In genomic region chr10:37250157-37250556, GRCm38 (mm10) we compare ENCODE assay signal across 11 mouse cellular contexts.
A peak's percentile ranks its signal among the peaks of the same experiment; 100 is the strongest.
DNase-seq lines count a peak whose midpoint lies in the region; ATAC-seq lines count a peak whose summit lies in the region.
"Had no signal": no experiment of that assay in that cellular context is flagged by ENCODE, and none has a peak within 500 bp of the region (broad histone marks: within the 10 kb centered on the region; RNA-seq: fewer than 3 reads in every experiment).

No protein-coding gene starts in this region.

- no peak overlapping the region for H3K9ac ChIP-seq in lung, embryonic 16.5 days (ENCODE audit: low read length)
- no peak overlapping the region for H3K9ac ChIP-seq in intestine, embryonic 16.5 days (ENCODE audit: low read depth, low read length)
- H3K9ac ChIP-seq: forebrain, postnatal 0 days; hindbrain, embryonic 15.5 days had no signal

- DNase-seq in frontal cortex, postnatal 36 days (ENCODE audit: low spot score in 2 of 2), result no peak
- DNase-seq in lung, adult 18-20 months, result no peak
- DNase-seq in mesoderm, embryonic 11.5 days (ENCODE audit: low read depth, low spot score), result peak; percentile 39
- no peak for DNase-seq in right cerebral cortex, adult 2 months (ENCODE audit: low spot score in 2 of 2)
- no peak for DNase-seq in right cerebral cortex, postnatal 25 days
- DNase-seq: cerebellum, adult 18-20 months had no signal

- peaks cover 5% of the 10 kb centered on the region for H3K4me1 ChIP-seq in lung, embryonic 16.5 days (replicated peaks; ENCODE audit: control insufficient read depth, insufficient read depth, low read length)
- H3K4me1 ChIP-seq in intestine, embryonic 16.5 days (ENCODE audit: control insufficient read depth, insufficient read depth, low read length), result peaks cover 13% of the 10 kb centered on the region
- H3K4me1 ChIP-seq: hindbrain, embryonic 15.5 days had no signal

- H3K36me3 ChIP-seq in lung, embryonic 16.5 days (ENCODE audit: control insufficient read depth, insufficient read depth, low read length), result no peaks in the 10 kb centered on the region
- H3K36me3 ChIP-seq in intestine, embryonic 16.5 days (ENCODE audit: control insufficient read depth, insufficient read depth, low read length), result no peaks in the 10 kb centered on the region
- H3K36me3 ChIP-seq: hindbrain, embryonic 15.5 days had no signal

- H3K9me3 ChIP-seq in lung, embryonic 16.5 days (ENCODE audit: control insufficient read depth, low read length), result no peaks in the 10 kb centered on the region
- H3K9me3 ChIP-seq in intestine, embryonic 16.5 days (ENCODE audit: control insufficient read depth, low read length), result no peaks in the 10 kb centered on the region
- H3K9me3 ChIP-seq: hindbrain, embryonic 15.5 days had no signal

- H3K27me3 ChIP-seq in lung, embryonic 16.5 days (ENCODE audit: control insufficient read depth, insufficient read depth, low read depth, low read length), result no peaks in the 10 kb centered on the region
- H3K27me3 ChIP-seq in intestine, embryonic 16.5 days (replicated peaks; ENCODE audit: control insufficient read depth, insufficient read depth, low read length), result no peaks in the 10 kb centered on the region
- H3K27me3 ChIP-seq: hindbrain, embryonic 15.5 days had no signal

- H3K27ac ChIP-seq in lung, embryonic 16.5 days (ENCODE audit: low read length), result 0 out of 2 replicates have a peak overlapping the region, but pooled peaks have one; percentile 6
- peak overlapping the region; percentile 49 for H3K27ac ChIP-seq in intestine, embryonic 16.5 days (ENCODE audit: low read length)

- WGBS in lung, embryonic 16.5 days, result 22% methylated on average over 2 of the region's 2 CpGs
- WGBS in intestine, embryonic 16.5 days, result 30% methylated on average over 2 of the region's 2 CpGs

- no peak overlapping the region for H3K4me3 ChIP-seq in lung, embryonic 16.5 days (ENCODE audit: low read length)
- H3K4me3 ChIP-seq in intestine, embryonic 16.5 days (ENCODE audit: low read length), result no peak overlapping the region
- H3K4me3 ChIP-seq: hindbrain, embryonic 15.5 days had no signal

- no peak overlapping the region for H3K4me2 ChIP-seq in lung, embryonic 16.5 days (ENCODE audit: low read depth, low read length)
- H3K4me2 ChIP-seq in intestine, embryonic 16.5 days (ENCODE audit: low read depth, low read length), result no peak overlapping the region
- H3K4me2 ChIP-seq: hindbrain, embryonic 15.5 days had no signal

- ATAC-seq in frontal cortex, adult (ENCODE audit: low TSS enrichment), result peak; percentile 64
- peak; percentile 85 for ATAC-seq in lung, embryonic 16.5 days (ENCODE audit: low read depth)
- peak; percentile 87 for ATAC-seq in intestine, embryonic 16.5 days
